Mouse (Mus musculus) natural killer cell, adult 2 months (primary cell): ENCODE data around the gene Strbp.
"Not testable (repeated sequence)": the region's sequence is repeated elsewhere in the genome, so short reads cannot be mapped to it uniquely, and the experiment has no call there.

Source experiments
- DNase-seq, 2 experiments: peaks; one replicate each; pipeline ENCODE4 v3.0.0; 2022; ENCODE audit warnings: low spot score in 2 of 2

The Strbp gene

DNA sequence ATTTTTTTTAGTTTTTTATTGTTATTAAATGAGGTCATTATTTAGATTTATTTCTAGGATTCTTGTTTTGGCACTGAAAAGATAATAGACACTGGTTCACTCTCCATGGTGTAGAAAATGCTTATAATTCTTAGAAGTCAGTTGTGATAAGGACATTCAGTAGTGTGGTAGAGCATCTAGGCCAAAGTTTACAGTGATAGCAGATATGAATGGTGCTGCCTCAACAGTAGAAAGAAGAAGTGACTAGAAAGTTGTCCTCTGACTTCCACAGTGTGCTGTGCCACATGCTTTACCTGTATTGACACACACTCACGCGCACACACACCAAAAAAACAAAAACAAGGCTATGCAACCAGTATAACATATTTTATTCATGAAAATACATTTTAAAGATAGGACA lies 174.3 kb downstream of the Strbp start:
- no peak for DNase-seq

DNA sequence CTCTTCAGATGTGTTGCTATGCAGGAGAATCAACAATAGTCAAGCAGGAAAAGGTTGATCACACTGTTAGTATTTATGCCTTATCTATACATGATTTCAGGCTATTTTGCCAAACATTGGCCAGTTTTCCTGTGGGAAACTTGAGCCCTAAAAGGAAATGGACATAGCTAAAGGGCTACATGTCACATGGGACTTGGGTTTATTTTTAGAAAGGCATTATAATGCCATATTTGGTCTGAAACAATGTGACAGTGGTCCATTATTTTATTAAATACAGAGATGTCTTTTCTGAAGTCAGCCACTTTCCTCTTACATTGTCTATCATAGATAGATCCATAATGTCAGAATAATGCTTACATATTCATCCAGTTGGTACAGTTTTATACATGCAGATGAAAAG lies 176.1 kb downstream of the Strbp start:
- DNase-seq: no peak

DNA sequence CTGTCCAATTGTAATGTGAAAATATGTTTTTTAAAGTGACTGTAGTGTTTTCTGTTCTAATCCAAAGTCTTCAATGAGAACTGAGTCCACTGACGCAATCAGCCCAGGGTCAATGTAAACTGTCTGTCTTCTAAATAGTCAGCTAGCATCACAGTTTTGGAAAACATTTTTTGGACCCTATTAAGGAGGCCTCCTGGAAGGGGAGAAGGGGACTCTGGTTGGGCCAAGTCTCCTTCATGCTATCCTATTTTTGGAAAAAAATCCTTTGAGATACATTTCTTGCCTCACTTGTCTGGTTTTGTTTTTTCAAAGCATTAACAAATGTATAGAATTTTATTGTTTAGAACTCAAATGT lies 184.4 kb downstream of the Strbp start:
- no peak for DNase-seq

DNA sequence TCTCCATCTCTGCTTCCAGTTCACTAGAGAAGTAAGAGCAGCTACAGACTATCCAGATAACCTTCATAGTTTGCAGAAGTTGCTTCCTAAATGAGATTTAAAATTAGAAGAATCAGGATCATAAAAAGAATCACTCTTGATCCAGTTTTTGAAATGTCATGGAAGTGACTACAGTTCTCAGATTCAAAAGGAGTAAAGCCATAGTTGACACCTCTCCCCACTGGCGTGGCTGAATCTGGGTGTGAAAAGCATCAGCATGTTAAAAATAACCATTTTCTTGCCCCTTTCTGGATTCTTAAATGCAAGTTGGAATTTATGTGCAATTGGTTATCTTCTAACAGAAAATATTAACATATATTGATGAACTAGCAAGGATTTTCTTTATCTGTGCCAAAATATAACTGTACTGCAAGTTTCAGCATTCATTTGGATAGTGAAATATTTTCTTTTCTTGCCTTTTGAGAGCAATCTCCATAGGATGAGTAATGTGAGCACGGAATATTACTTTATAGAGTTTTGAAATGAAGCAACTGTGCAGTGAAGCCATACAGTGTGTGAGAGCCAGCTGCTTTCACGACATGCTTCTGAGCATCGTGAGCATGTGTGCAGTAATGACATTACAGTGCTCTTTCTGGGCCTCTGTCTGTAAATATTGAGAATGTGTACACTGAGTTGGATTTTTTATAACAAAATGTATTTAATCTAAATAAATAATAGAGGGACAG lies 184.9 kb downstream of the Strbp start:
- no peak for DNase-seq

DNA sequence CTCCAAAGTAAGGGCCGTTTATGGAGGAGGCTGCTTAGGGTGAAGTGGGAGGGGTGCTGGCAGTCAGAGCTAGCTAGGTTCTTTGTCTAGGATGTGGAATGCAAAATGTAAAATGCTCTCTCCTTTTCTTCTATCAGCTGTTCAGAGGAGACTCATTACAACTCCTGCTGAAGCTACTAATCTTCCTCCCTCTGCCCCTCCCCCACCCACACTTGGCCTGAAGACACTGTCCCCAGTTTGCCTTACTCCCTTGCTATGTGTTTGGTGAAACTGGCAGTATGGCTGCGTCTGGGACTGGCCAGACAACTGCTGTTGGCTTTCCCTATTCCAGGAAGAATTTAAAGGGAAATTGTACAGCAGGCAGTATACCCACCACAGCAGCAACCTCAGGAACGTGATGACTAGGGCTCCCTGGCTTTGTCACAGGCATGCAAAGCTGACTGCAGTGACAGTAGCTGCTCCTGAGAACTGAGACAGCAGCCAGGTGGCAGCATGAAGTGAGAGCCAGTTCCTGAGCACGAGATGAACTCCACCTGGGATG lies 186.7 kb downstream of the Strbp start:
- no peak for DNase-seq

DNA sequence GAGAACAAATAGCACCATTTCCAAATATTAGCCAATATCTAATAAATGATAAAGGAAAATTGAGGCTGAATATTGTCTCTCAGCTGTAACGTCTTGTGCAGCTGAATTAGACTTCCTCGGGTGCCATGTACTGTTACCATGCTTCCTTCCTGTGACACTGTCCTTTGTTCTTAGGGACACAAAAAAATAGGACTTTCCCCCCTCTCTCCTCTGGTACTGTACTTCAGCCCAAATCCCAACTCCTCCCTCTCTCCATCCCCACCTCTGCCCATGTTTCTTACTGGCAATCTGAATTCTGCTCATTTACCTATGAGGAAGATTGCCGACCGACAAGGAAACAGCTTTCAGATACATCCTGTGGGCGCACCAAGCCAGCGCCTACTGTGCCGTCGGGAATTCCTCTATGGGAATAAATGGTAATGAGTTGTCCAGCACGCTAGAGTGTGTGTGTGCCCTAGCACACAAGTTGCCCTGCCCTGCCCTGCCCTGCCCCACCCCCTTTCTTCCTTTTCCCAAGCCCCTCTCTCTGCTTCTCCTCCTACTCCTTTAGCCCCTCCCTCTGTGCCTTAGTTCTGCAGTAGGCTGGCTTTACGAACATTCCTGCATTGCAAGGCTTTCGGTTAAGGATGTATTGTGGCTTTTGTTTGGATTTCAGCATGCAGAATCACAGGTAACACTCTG lies 187.5 kb downstream of the Strbp start, which contains the start of gene Gpr21:
TSS of gene Gpr21 (plus strand) at position 303 of the 681 bp plus-strand sequence.
- DNase-seq: no peak

DNA sequence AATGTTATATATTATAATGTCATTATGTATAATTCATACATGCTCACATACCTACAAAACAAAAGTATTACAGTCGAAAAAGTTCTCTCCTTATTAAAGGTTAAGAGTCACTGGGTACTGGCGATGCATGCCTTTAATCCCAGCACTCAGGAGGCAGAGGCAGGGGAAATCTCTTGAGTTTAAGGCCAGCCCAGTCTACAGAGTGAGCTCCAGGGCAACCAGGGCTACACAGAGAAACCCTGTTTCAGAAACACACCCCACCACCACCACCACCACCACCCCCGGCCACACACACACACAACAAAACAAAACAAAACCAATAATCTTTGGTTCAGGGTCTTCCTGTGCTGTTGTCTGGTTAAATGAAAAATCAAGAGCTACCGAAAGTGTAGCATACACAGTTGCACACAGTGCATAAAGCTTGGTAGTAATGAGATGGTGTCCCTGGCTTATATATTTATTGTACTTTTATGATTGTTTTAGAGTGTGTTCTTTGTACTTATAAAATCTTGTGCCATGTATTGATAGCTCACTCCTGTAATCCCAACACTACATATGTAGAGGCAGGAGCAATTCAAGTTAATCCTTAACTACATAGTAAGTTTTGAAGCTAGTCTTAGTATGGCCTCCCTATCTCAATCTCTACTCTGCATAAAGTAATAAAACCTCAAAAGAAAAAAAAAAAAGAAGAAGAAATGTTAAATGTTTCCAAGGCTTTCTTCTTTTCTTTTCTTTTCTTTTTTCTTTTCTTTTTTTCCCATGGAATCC lies 192.3 kb downstream of the Strbp start:
- no peak for DNase-seq

DNA sequence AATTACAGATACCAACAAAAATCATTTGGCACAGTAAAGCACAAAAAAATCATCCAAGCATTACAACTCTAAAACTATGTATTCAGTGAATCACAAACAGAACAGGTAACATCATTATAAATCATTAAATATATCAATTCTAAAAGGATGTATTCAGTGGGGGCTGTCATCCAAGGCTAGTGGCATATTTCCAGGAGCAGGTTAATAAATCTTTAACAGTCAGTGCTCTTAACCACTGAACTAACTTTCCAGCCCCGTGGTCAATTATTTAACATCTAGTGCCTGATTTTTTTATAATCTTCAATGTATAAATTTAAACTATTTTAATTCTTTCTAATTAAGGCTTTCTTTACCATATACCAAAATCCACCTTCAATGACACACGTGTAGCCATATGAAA lies 197.8 kb downstream of the Strbp start:
- not testable (repeated sequence) for DNase-seq

DNA sequence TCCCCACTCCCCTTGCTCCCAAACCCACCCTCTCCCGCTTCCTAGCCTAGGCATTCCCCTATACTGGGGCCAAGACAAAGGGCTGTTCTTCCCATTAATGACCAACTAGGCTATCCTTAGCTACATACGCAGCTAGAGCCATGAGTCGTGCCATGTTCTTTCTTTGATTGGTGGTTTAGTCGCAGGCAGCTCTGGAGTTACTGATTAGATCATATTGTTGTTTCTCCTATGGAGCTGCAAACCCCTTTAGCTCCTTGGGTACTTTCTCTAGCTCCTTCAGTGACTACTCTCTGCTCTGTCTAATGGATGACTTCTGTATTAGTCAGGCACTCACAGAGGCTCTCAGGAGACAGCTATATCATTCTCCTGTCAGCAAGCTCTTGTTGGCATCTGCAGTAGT lies 206.3 kb downstream of the Strbp start:
- DNase-seq: no peak

DNA sequence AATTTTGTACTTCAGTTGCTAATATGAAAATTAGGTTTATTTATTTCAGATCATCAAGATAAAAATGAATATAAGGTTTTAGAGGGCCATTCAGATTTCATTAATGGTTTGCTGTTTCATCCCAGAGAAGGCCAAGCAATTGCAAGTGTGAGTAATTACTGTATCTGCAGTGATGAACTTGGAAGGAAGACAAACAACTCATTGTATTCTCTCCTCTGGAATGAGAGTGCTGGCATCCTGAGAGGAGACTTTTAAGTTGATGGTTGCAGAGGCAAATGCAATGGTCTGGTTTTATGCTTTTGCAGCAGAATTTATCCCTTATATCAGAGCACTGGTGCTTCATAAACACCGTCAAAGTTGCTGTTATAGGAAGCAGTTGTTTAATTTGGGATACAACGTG lies 214.7 kb downstream of the Strbp start:
- no peak for DNase-seq

DNA sequence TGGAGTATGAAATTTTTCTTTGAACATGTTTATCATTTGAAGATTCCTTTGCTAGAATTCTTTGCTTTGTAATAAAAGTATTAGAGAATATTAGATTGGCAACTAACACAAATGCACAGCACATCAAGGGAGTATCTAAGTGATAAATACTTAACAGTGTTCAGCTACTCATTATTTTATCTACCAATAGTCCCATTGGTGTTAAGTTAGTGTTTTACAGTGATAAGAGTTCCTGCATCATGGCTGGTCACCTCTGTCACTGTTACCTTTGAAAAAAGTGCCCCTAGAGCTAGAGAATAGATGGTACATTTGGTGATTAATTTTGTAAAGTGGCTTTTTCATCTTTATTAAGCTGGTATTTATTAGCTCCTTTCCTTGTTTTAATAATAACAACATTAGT lies 217.3 kb downstream of the Strbp start:
- no peak for DNase-seq

DNA sequence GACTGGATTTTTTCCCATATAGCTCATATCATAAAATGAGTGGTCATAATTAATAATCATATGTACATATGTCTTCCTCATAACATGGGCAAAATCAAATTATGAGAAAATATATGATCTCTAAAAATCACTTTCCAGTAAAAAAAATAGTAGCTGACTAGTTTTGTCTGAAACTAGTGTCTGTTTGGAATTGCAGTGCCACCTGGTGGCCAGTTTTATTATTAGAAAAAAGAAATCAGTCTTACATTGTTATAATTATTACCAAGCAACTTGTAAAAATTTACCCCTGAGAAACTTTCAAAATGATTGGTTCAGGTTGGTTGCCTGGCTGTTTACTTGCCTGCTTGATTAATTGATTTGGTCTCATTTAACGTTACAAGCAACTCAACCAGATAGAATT lies 218.3 kb downstream of the Strbp start:
- peak; percentile 11 to 34 for DNase-seq

DNA sequence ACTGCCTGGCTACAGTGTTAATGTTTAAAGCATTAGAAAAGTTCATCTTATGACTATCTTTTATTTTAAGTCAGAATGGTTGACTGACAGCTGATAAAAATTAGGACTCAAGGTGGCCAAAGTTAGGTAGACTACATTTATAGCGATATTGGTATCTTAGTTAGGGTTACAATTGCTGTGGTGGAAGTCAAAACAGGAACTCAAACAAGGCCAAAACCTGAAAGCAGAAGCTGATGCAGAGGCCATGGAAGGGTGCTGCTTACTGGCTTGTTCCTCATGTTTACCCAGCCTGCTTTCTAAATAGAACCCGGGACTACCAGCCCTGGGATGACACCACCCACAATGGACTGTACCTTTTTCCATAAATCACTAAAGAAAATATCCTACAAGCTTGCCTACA lies 219.5 kb downstream of the Strbp start:
- no peak for DNase-seq

DNA sequence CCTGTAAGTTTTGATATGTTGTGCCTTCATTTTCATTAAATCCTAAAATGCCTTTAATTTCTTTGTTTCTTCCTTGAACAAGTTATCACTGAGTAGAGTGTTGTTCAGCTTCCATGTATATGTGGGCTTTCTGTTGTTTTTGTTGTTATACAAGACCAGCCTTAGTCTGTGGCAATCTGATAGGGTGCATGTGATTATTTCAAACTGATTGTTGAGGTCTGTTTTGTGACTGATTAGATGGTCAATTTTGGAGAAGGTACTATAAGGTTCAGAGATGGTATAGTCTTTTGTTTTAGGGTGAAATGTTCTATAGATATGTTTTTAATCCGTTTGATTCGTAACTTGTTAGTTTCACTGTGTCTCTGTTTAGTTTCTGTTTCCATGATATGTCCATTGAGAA lies 223.6 kb downstream of the Strbp start:
- DNase-seq: no peak

DNA sequence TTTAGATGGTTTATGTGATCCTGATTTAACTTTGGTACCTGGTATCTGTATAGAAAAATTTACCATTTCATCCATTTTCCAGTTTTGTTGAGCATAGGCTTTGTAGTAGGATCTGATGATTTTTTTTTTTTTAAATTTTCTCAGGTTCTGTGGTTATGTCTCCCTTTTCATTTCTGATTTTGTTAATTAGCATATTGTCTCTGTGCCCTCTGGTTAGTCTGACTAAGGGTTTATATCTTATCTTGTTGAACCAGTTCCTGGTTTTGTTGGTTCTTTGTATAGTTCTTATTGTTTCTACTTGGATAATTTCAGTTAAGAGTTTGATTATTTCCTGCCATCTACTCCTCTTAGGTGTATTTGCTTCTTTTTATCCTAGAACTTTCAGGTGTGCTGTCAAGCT lies 224.1 kb downstream of the Strbp start:
- no peak for DNase-seq

DNA sequence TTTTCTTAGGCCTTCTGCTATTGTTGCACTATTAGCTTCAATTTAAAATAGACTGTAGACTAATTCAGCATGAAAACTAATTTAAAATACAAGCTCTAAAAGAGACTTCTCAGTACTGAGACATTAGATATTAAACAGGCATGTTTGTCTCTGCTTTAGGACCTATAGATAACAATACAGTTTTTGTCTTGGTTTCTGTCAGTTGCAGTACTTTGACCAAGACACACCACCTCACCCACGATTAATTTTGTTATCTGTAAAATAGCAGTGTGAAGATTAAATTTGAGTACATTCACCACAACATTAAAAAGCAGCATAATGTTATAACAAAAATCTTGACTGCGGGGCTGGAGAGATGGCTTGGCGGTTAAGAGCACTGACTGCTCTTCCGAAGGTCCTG lies 237.4 kb downstream of the Strbp start:
- DNase-seq: no peak

DNA sequence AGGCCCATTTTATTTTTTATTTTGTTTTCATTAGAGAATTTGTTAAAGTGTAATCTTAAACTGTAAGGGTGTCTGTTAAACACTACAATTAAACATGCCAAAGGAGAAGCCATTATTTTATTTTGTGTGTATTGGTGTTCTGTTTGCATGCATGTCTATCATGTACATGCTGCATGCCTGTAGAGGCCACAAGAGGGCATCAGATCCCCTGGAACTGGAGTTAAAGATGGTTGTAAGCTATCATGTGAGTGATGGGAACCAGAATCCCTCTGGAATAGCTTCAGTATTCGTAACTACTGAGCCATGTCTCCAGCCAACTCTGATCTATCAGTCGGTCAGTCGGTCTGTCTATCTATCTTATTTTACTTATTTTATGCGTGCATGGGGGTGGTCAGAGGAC lies 243.0 kb downstream of the Strbp start:
- no peak for DNase-seq

DNA sequence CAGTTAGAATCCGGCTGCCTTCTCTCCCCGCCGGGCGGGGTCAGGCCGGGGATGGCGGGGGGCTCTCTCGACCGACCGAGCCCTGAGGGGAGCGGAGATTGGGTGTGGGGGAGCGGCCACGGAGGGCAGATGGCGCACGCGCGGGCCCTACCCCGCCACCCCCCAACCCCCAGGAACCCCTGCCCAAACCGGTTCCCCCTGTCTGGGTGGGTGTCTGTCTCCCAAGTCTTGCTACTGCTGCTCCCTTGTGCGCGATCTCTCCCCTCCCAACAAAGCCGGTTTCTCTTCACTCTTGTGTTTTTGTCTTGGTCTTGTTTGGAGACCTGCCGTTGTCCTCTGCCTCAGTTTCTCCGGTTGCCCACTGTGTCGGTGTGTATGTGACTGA lies 251.3 kb downstream of the Strbp start:
- no peak for DNase-seq

DNA sequence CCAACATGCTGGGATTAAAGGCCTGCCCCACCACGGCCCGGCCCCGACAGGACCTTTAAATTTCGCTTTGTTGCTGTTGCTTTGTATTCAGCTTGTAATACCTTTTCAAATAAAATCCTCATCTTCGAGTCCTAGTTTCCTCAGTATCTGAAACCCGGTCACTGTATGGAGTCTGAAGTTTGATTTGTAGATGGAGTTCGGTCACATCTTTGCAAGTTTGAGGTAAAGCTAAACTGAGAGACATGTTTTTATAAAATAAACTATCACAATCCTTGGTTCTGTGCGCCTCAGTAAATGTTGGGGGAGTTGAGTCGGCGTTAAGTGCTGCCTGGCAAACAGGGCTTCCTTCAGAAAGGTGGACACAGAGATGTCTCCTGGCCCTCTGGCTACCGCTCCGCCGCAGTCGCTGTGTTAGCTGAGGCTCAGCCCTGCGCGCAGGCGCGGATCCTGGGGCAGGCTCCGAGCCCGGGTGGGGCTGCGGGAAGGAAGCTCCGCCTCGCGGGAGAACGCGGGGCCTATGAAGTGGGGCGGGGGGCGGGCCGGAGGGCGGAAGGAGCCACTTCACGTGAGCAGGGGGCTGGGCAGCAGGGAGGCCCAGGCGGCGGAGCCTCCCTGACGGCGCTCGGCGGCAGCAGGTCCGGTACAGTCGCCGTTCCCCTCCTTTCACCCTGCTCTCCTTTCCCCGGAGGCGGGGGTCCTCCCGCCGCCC lies 251.8 kb downstream of the Strbp start:
- DNase-seq: peak; percentile 87 to 91

DNA sequence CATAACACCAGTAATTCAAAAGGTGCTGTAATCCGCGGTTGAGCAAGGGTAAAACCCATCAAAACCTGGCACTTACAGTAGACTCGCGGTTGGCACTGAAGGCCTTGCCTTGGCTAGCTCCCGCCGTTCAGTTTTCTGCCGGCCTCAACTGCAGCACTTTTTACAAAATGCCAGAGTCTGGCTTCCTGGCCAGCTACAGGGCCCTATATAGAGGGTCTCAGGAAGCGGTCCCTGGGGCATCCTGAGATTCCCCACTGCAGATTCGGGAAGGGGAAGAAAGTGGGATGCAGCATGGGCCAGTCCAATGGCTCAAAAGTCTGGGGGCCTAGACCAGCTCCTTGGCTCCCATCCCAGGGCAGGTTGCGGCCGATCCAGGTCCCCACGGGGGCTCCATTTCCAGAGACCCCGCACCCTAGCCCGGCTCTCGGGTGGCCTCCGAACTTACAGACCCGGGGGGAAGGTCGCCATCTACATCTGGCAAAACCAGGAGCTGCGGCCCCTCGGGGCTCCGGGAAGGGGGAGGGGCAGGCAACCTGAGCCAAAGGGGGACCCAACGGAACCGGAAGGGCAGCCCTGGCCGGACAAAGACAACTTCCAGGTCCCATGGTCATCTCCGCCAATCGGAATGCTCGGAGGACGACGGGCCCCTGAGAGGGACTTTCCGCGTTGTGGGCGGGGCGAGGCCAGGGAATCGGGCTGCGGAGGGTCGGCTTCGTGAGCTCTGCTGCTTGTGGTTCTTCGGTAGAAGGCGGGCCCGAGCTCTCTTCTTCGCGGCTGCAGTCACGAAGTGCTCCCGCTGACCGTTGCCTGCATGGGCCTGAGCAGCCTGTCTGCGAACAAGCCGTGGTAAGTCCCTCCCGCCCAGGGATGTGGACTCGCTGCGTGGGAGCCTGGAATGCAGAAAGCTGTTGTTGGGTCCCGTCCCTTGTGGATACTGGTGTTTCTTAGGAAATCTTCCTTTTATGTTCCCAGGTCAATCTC lies 260.8 kb downstream of the Strbp start, which contains the start of the genes Zbtb26, Zbtb6 and Rabgap1:
TSS of gene Zbtb26 (minus strand) at position 525 of the 981 bp plus-strand sequence.
TSS of gene Zbtb6 (minus strand) at position 561 of the 981 bp plus-strand sequence.
TSS of gene Rabgap1 (plus strand) at position 669 of the 981 bp plus-strand sequence.
- DNase-seq: peak; percentile 94 to 96
